Mouse (Mus musculus) hindbrain, embryonic 12.5 days (tissue): Measurements from ENCODE around the gene Uchl5. TPM values are rescaled to one million over a fixed set of nuclear protein-coding genes. Genes with fewer than 3 reads are reported as not detected.

Experiments
- ATAC-seq: fragments of 200-750 bp; cut with Nextera tagmentation; 2 replicates; pipeline ENCODE4 v1.8.0; 2017; ENCODE audit warnings: moderate TSS enrichment; ENCODE audit not compliant: low FRiP score
- H3K27ac ChIP-seq: fragments of 300-500 bp; sonication (generic); 2 replicates; pipeline ENCODE4 v1.5.1; 2016; ENCODE audit warnings: mild to moderate bottlenecking
- H3K27me3 ChIP-seq: fragments of 300-500 bp; sonication (generic); 2 replicates; pipeline ENCODE4 v1.6.1; 2016; ENCODE audit warnings: mild to moderate bottlenecking
- H3K36me3 ChIP-seq: fragments of 300-500 bp; sonication (generic); 2 replicates; pipeline ENCODE4 v1.6.1; 2016; ENCODE audit warnings: mild to moderate bottlenecking
- H3K4me1 ChIP-seq: fragments of 300-500 bp; sonication (generic); 2 replicates; pipeline ENCODE4 v1.6.1; 2016
- H3K4me2 ChIP-seq: fragments of 300-500 bp; sonication (generic); replicated peaks from 2 replicates; pipeline ENCODE4 v1.6.1; 2016; ENCODE audit warnings: mild to moderate bottlenecking
- H3K4me3 ChIP-seq: fragments of 300-500 bp; sonication (generic); 2 replicates; pipeline ENCODE4 v1.5.1; 2016; ENCODE audit warnings: mild to moderate bottlenecking
- H3K9ac ChIP-seq: fragments of 300-500 bp; sonication (generic); 2 replicates; pipeline ENCODE4 v1.6.1; 2016; ENCODE audit warnings: mild to moderate bottlenecking, moderate library complexity
- H3K9me3 ChIP-seq: fragments of 300-500 bp; sonication (generic); replicated peaks from 2 replicates; pipeline ENCODE4 v1.6.1; 2016; ENCODE audit warnings: mild to moderate bottlenecking
- WGBS: fragments of 180-500 bp; shearing (Covaris S2); methylation state at CpG from one replicate; pipeline ENCODE4 v1.1.7; 2016; 5-methylcytosine and 5-hydroxymethylcytosine counted together
- polyA plus RNA-seq: library from polyadenylated mRNA; unstranded; fragments of >200 nt; fragmentation: Nextera tagmentation; extraction: Ambion mirVana; gene quantifications from 2 replicates; pipeline ENCODE4 v1.2.1, GENCODE M21; 2016

Gene Uchl5
- polyA plus RNA-seq, 1 experiment from 2014 or later, result 72.9 TPM

GRCm38 (mm10) chr1:143762159-143762558 lies 14.9 kb upstream of the Uchl5 start:
- Histone ChIP-seq H3K9me3 (no peaks in the 10 kb centered on the region), H3K9ac (no peak overlapping the region), H3K4me3 (no peak overlapping the region), H3K27ac (no peak overlapping the region), H3K27me3 (no peaks in the 10 kb centered on the region), H3K4me2 (no peak overlapping the region), H3K36me3 (peaks cover 72% of the 10 kb centered on the region), H3K4me1 (no peaks in the 10 kb centered on the region)
- WGBS, result 94% methylated on average over 8 of the region's 8 CpGs
- no peak for ATAC-seq

DNA sequence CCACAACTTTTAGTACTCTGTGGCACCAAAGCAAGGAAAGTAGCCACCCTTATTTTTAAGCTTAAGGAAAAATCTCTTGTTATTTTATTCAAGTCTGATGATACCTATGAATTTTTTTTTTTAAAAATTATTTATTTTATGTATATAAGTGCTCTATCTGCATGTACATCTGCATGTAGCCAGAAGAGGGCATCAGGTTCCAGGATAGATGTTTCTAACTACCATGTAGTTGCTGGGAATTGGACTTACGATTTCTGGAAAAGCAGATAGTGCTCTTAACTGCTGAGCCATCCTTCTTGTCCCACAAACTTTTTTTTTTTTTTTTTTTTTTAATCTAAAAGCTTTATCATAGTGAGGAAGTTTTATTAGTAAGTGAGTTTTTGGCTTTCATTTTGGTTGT lies 12.6 kb upstream of the Uchl5 start:
- WGBS, result 75% methylated on average over 1 of the region's 1 CpGs
- Histone ChIP-seq H3K4me3 (no peak overlapping the region), H3K4me1 (no peaks in the 10 kb centered on the region), H3K9ac (no peak overlapping the region), H3K27ac (no peak overlapping the region), H3K27me3 (no peaks in the 10 kb centered on the region), H3K36me3 (peaks cover 58% of the 10 kb centered on the region), H3K4me2 (no peak overlapping the region), H3K9me3 (no peaks in the 10 kb centered on the region)
- no peak for ATAC-seq

DNA sequence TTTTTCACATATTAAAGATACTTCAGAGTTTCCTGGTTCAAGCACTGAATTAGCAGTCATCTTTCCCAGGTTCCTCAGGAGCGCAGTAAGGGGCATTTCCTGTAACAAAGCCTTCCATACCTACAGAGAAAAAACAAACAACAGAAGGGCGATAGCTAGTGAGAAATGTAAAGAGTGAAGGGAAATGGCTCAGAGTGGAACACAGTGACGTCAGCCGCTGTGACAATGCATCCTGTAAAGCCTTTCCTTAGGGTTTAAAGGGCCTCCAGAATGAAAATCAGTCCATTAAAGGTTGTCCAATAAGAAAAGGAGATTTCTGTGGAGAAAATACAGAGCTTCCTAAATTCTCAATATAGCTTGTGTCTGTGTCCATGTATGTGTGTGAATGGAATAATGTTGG lies 11.3 kb upstream of the Uchl5 start:
- Histone ChIP-seq H3K36me3 (peaks cover 55% of the 10 kb centered on the region), H3K9me3 (no peaks in the 10 kb centered on the region), H3K27me3 (no peaks in the 10 kb centered on the region), H3K4me2 (no peak overlapping the region), H3K4me1 (no peaks in the 10 kb centered on the region), H3K4me3 (no peak overlapping the region), H3K27ac (no peak overlapping the region), H3K9ac (no peak overlapping the region)
- WGBS, result 86% methylated on average over 4 of the region's 4 CpGs
- ATAC-seq, result no peak

DNA sequence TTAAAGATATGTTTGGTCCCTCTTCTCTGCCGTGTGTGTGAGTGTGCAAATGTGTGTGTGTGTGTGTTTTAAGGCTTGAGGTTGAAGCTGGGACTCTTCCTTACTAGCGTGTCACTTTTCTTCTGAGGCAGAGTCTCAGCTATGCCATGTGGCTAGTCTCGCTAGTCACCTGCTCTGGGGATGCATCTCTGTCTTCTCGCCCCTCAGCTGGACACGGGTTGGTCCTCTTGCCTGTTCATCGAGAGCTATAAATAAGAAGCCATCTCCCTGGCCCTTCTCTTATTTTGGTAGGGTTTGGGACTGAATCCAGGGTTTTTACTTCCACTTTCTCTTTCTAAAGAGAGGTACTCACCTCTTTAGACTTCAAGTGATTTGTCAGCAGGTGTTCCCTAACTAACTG lies 10.8 kb upstream of the Uchl5 start:
- peaks cover 51% of the 10 kb centered on the region for H3K36me3 ChIP-seq
- 98% methylated on average over 6 of the region's 6 CpGs for WGBS

DNA sequence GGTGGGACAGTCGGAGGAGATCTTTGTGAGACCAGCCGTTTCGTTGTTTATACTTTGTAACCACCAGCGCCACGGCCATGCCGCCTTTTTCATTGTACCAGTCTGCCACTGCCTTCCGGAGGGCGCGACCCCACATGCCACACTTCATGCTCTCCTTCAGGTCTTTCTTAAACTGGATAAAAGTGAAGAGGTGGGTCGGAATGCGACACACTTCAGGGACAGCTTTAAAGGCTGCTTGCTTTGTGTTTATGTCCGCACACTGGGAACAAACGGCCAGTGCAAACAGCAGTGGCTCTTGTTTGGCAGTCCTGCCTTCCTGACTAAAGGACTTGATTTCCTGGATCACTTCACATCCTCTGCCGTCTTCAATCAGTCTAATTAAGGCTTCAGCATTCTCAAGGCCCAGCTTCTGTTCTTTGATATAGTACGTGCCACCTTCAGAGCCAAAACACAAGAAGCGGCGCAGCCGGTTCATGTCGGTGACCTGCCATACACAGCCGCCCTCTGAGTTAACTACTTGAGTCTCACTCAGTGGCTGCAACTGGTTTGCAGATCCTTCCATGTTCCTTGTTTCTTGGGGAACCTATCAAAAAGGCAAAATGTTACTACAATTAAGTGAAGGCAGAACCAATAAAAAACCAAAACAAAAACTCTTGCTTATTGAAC lies 6.5 kb upstream of the Uchl5 start:
- Histone ChIP-seq H3K4me3 (no peak overlapping the region), H3K4me2 (no peak overlapping the region), H3K9ac (no peak overlapping the region), H3K4me1 (peaks cover 10% of the 10 kb centered on the region), H3K27me3 (no peaks in the 10 kb centered on the region), H3K36me3 (peaks cover 27% of the 10 kb centered on the region), H3K9me3 (no peaks in the 10 kb centered on the region), H3K27ac (no peak overlapping the region)
- 53% methylated on average over 20 of the region's 20 CpGs for WGBS
- no peak for ATAC-seq

More for the DNA sequence above, 10.8 kb upstream of the Uchl5 start:
- no peak for ATAC-seq
- no peaks in the 10 kb centered on the region for H3K27me3 ChIP-seq
- no peak overlapping the region for H3K9ac ChIP-seq
- H3K4me1 ChIP-seq, result no peaks in the 10 kb centered on the region
- H3K4me2 ChIP-seq, result no peak overlapping the region
- no peak overlapping the region for H3K4me3 ChIP-seq
- no peak overlapping the region for H3K27ac ChIP-seq
- no peaks in the 10 kb centered on the region for H3K9me3 ChIP-seq

- no peak overlapping the region for H3K4me3 ChIP-seq
- no peak overlapping the region for H3K4me2 ChIP-seq
- no peak overlapping the region for H3K27ac ChIP-seq
- ATAC-seq, result no peak
- H3K4me1 ChIP-seq, result peaks cover 15% of the 10 kb centered on the region
- H3K36me3 ChIP-seq, result peaks cover 14% of the 10 kb centered on the region
- H3K9me3 ChIP-seq, result no peaks in the 10 kb centered on the region
- no peak overlapping the region for H3K9ac ChIP-seq
- no peaks in the 10 kb centered on the region for H3K27me3 ChIP-seq
- WGBS, result 82% methylated on average over 7 of the region's 7 CpGs
Observed at GRCm38 (mm10) chr1:143773082-143773481, 4.0 kb upstream of the Uchl5 start.

DNA sequence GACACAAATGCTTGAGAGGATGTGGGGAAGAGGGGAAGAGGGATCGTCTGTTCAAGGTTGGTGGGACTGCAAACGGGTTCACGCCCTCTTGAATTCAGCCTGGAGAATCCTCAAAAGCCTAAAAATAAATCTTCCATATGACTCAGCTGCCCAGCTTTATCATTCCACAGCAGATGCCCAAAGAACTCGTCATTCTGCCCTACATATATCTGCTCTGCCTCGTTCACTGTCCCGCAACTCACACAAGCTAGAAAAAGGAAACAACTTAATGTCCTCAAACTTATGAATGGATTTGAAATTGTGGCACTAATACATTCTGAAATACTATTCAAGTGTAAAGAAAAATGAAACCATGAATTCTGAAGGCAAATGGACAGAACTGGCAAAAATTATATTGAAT lies 3.2 kb upstream of the Uchl5 start:
- Histone ChIP-seq H3K36me3 (peaks cover 9% of the 10 kb centered on the region), H3K9me3 (no peaks in the 10 kb centered on the region), H3K9ac (no peak overlapping the region), H3K4me3 (no peak overlapping the region), H3K4me1 (peaks cover 22% of the 10 kb centered on the region), H3K27me3 (no peaks in the 10 kb centered on the region), H3K27ac (no peak overlapping the region), H3K4me2 (no peak overlapping the region)
- no peak for ATAC-seq
- 88% methylated on average over 6 of the region's 6 CpGs for WGBS

- Histone ChIP-seq H3K27ac (peak overlapping the region; percentile 74), H3K27me3 (no peaks in the 10 kb centered on the region), H3K9me3 (no peaks in the 10 kb centered on the region), H3K36me3 (no peaks in the 10 kb centered on the region; the same call in 1 of the 2 replicates), H3K4me2 (peak overlapping the region; percentile 91), H3K9ac (peak overlapping the region; percentile 86), H3K4me1 (peaks cover 22% of the 10 kb centered on the region), H3K4me3 (peak overlapping the region; percentile 86)
- ATAC-seq, result no peak
- 1% methylated on average over 25 of the region's 39 CpGs for WGBS
Observed at GRCm38 (mm10) chr1:143777558-143778218, 616 bp downstream of the Uchl5 start.

DNA sequence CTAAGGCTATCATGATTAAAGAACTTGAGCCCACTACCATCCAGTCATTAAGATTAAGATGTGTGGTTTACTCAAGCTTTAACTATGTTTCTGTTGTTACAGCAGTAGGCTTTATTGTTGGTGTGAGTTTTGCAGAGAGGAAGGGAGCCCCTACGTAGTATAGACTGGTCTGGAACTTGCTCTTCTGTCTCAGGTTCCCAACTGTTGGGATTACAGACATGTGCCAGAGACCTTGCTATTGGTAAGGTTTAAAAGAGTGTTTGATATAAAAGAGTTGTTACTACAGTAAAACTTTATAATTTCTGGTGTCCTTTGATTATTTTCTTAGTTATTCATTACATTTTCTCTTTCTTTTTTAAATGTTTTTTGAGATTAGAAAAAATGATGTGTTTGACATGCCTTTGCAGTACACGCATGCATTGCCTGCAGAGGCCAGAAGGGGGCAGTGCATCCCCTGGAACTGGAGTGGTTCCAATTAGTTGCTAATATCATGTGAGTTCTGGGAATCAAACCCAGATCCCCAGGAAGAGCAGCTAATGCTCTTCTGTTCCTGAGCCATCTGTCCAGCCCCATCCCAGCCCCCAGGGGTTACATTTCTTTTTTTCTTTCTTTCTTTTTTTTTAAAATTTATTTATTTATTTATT lies 11.6 kb downstream of the Uchl5 start:
- ATAC-seq, result no peak
- 75% methylated on average over 2 of the region's 2 CpGs for WGBS

GRCm38 (mm10) chr1:143803537-143803936 lies 26.5 kb downstream of the Uchl5 start:
- Histone ChIP-seq H3K27me3 (no peaks in the 10 kb centered on the region), H3K27ac (no peak overlapping the region), H3K9me3 (no peaks in the 10 kb centered on the region), H3K4me2 (no peak overlapping the region), H3K36me3 (peaks cover 5% of the 10 kb centered on the region; the same call in 1 of the 2 replicates), H3K4me3 (no peak overlapping the region), H3K4me1 (no peaks in the 10 kb centered on the region), H3K9ac (no peak overlapping the region)
- peak; percentile 56 for ATAC-seq
- WGBS, result 38% methylated on average over 4 of the region's 4 CpGs

More for the DNA sequence above, 11.6 kb downstream of the Uchl5 start:
- Histone ChIP-seq H3K9ac (no peak overlapping the region), H3K36me3 (no peaks in the 10 kb centered on the region), H3K27ac (no peak overlapping the region), H3K4me2 (no peak overlapping the region), H3K9me3 (no peaks in the 10 kb centered on the region), H3K4me3 (no peak overlapping the region), H3K4me1 (no peaks in the 10 kb centered on the region), H3K27me3 (no peaks in the 10 kb centered on the region)

GRCm38 (mm10) chr1:143809062-143809461 lies 32.0 kb downstream of the Uchl5 start:
- H3K4me2 ChIP-seq, result no peak overlapping the region
- no peaks in the 10 kb centered on the region for H3K9me3 ChIP-seq
- H3K27ac ChIP-seq, result no peak overlapping the region
- 93% methylated on average over 6 of the region's 6 CpGs for WGBS
- H3K4me3 ChIP-seq, result no peak overlapping the region
- H3K4me1 ChIP-seq, result no peaks in the 10 kb centered on the region
- no peak overlapping the region for H3K9ac ChIP-seq
- H3K27me3 ChIP-seq, result no peaks in the 10 kb centered on the region
- H3K36me3 ChIP-seq, result peaks cover 5% of the 10 kb centered on the region; the same call in 1 of the 2 replicates
- no peak for ATAC-seq

DNA sequence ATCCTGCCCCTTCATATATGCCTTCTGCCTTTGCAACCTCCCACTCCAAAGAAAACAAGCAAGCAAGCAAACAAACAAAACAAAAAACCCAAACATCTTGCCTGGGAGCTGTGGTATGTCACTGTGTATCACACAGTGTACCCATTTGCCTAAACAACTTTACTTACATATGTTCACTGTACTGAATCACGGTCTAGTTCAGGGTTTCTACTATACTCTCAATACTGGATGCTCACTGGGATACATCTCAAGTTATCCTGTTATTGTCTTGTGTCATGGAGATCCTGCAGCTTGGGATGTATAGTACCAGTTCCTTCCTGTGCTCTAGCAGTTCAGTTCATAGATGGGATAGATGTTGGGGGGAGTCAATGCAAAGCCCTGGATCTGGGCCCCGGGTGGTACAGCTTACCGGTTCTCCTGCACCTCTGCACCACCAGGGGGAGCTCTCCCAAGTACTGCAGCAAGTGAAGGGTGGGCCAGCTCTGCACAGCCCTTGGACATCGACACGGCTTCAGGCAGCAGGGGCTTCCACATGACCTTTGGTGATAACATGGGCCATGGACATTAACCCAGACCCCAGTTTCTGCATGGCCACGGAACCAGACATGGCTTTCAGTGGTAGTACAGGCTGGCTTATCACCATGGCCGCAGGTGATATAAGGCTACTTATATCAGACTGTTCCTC lies 36.7 kb downstream of the Uchl5 start:
- Histone ChIP-seq H3K27me3 (no peaks in the 10 kb centered on the region), H3K4me1 (no peaks in the 10 kb centered on the region), H3K27ac (no peak overlapping the region), H3K9ac (no peak overlapping the region), H3K9me3 (no peaks in the 10 kb centered on the region), H3K4me2 (no peak overlapping the region), H3K36me3 (no peaks in the 10 kb centered on the region), H3K4me3 (no peak overlapping the region)
- 40% methylated on average over 7 of the region's 7 CpGs for WGBS
- ATAC-seq, result peak; percentile 80
